In genomic region chr16:34530029-34530428, GRCm38 (mm10) we compare ENCODE assay signal across 12 mouse cellular contexts.
"Had no signal": no experiment of that assay in that cellular context is flagged by ENCODE, and none has a peak within 500 bp of the region (broad histone marks: within the 10 kb centered on the region; RNA-seq: fewer than 3 reads in every experiment).

No protein-coding gene starts in this region.

- H3K9ac ChIP-seq: liver, embryonic 15.5 days; lung, embryonic 15.5 days; neural tube, embryonic 12.5 days had no signal

- H3K4me2 ChIP-seq: liver, embryonic 11.5 days; liver, embryonic 15.5 days; lung, embryonic 15.5 days; neural tube, embryonic 12.5 days had no signal

- DNase-seq: kidney, adult 18-20 months; kidney, postnatal 14 days; layer of hippocampus, adult 9-11 months; midbrain, embryonic 14.5 days; thymus, adult 2 months; thymus, postnatal 25 days had no signal

- H3K36me3 ChIP-seq: limb, embryonic 10.5 days; liver, embryonic 15.5 days; lung, embryonic 15.5 days; neural tube, embryonic 12.5 days had no signal

- H3K27me3 ChIP-seq: liver, embryonic 15.5 days; lung, embryonic 15.5 days; neural tube, embryonic 12.5 days had no signal

- H3K9me3 ChIP-seq: limb, embryonic 10.5 days; liver, embryonic 15.5 days; lung, embryonic 15.5 days; neural tube, embryonic 12.5 days had no signal

- ATAC-seq: inflammation-experienced regulatory T-cells, adult 6 months had no signal

- H3K27ac ChIP-seq: limb, embryonic 10.5 days; liver, embryonic 15.5 days; lung, embryonic 15.5 days; neural tube, embryonic 12.5 days had no signal

- H3K4me3 ChIP-seq: limb, embryonic 10.5 days; liver, embryonic 15.5 days; lung, embryonic 15.5 days; neural tube, embryonic 12.5 days had no signal
